Mouse (Mus musculus) thymus, adult 2 months (tissue): Measurements from ENCODE around the gene Grin2b.

Experiments
- CTCF ChIP-seq: fragments of 200-500 bp; IDR thresholded peaks from 2 replicates; pipeline ENCODE4 v1.5.1; 2012; ENCODE audit warnings: mild to moderate bottlenecking, control low read depth, low read length, moderate library complexity, borderline replicate concordance; ENCODE audit not compliant: control insufficient read depth, poor library complexity, insufficient read depth; ENCODE audit errors: extremely low read depth
- POLR2A ChIP-seq: fragments of 200-500 bp; IDR thresholded peaks from 2 replicates; pipeline ENCODE4 v1.6.1; 2012; ENCODE audit warnings: mild to moderate bottlenecking, low read length, control low read depth, moderate library complexity; ENCODE audit not compliant: control insufficient read depth, poor library complexity, insufficient read depth; ENCODE audit errors: extremely low read depth

GRCm38 (mm10) chr6:135828976-135829375 lies 344.3 kb downstream of the Grin2b start:
- TF ChIP-seq POLR2A = no peak
- no peak for TF ChIP-seq CTCF
